Mouse (Mus musculus): ENCODE measurements around the gene Zfp184. TPM values are rescaled to one million over a fixed set of nuclear protein-coding genes. Genes with fewer than 3 reads are reported as not detected.
A peak's percentile ranks its signal among the peaks of the same experiment; 100 is the strongest.

Gene Zfp184
- total RNA-seq, 4 experiments from 2014 or later = 0.46 to 1.0 (median 0.83) TPM

DNA sequence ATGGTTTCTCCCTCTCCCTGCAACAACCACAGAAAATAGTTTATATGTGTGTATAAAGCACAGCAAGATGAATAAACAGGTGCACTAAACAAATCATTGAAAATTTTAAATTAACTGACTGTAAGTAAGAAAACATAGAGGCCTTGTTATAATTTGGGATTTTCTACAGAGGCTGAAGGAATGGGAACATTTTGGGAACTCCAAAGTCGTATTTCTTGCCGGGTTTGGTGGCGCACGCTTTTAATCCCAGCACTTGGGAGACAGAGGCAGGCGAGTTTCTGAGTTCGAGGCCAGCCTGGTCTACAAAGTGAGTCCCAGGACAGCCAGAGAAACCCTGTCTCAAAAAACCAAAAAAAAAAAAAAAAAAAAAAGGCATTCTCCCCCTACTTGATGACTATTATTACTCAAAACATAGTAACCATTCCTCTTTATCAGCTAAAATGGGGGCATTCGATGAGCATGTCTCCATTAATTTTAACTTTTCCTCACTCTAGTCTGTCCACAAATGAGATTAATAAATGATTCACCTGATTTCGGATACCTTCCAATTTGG lies 24.1 kb upstream of the Zfp184 start:
- no peak for DNase-seq (ENCODE audit: low spot score)

DNA sequence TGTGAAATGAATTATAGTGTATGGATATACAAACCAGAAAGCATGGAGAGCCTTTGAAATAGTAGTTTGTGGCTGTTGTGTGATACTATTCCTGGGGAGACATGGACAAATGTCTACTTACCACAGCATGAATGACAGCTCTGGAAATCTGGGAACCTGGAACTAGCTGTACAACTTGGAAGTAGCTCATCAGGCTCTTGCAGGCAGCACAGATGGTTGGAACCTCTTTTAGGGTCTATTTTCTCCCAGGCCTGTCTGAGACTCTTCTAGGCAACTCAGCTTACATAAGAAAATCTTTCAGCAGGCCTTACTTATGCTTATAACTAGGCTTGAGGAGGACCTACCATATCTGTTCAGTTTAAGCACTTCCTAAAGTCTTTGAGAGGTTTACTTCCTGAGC lies 21.5 kb upstream of the Zfp184 start:
- DNase-seq (ENCODE audit: low spot score) = no peak

DNA sequence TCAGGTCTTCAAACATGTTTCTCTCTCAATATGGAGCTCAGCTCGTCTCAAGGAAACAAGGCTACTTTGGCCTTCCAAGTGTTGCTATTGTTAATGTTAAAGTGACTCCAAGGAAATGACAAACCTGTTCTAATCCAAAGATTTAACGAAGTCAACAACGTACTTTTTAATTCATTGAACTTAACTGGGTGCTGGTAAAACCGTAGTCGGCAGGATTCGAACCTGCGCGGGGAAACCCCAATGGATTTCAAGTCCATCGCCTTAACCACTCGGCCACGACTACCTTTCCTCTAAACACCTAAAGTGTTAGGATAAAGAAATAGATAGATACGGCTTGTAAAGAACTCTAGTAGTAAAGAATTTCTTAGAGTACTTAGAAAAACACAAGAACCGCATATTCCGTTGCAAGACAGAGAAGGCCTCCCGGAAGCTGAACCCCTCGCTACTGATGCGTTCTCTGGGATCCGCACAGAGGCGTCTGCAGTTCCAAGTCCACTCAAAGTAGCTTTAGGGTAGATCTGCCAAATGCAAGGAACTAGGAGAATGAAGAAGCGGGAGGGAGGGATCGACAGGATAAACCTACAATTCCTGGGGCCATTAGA lies 20.1 kb upstream of the Zfp184 start:
- no peak for DNase-seq (ENCODE audit: low spot score)

DNA sequence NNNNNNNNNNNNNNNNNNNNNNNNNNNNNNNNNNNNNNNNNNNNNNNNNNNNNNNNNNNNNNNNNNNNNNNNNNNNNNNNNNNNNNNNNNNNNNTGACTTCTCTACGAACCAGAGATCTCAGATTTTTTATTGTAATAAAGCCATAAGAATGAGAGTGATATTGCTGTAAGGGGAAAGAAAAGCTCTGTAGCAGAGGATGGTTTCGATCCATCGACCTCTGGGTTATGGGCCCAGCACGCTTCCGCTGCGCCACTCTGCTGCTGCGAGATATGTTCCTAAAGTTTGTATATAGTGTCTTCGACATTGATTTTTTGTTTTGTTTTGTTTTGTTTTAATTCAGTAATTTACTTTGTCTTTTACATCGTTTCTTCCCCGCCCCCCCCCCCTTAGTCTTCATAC lies 13.9 kb upstream of the Zfp184 start:
- DNase-seq (ENCODE audit: low spot score) = no peak

DNA sequence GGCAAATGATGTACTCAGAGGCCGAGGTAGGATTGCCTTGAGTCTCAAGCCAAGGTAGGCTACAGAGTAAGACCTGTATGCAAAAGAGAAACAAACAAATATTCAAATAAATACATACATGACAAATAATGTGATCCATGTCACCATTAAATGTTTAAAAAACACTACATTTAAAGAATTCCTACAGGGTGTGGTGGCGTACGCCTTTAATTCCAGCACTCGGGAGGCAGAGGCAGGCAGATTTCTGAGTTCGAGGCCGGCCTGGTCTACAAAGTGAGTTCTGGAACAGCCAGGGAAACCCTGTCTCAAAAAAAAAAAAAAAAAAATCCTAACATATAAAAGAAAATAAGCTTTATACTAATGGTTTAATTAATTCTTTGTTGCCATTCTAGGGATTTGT lies 13.2 kb upstream of the Zfp184 start:
- DNase-seq (ENCODE audit: low spot score) = no peak

DNA sequence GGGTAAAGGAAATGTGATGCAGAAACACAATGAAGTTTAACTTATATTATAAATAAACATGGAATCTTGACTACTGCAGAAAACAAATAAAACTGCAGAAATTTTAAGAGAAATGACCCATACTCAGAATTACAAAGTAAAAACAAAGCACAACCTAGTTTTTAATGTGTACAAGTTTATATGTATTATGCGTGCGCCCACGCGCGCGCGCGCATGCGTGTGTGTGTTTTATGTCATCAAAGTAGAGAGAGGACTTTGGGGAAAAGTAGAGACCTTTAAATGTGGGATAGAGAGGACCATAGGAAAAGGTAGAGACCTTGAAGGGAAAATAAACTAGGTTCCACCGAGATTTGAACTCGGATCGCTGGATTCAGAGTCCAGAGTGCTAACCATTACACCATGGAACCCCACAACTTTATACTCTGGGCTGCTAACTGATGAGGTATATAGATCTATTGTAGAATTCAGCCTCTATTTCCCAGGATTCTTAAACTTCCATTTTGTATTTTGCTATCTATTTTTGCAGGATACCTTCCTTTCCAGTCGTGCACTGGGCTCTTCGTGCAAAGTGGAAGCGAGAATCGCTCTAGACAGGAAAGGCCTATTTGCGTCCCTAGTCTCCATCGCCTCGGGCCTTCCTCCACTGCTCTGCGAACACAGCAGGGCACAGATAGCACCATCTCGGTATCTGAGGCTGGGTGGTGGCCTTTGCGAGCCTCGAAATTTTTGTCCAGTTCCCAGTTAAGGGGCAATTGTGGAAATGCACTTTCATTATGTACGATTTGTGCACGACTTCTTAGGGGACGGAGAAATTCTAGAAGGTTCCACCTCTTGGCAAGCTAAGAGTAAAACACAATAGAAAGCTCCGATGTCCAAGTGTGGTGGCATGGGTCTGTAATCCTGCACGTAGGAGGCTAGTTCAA lies 11.0 kb upstream of the Zfp184 start:
- peak; percentile 54 for DNase-seq (ENCODE audit: low spot score)

DNA sequence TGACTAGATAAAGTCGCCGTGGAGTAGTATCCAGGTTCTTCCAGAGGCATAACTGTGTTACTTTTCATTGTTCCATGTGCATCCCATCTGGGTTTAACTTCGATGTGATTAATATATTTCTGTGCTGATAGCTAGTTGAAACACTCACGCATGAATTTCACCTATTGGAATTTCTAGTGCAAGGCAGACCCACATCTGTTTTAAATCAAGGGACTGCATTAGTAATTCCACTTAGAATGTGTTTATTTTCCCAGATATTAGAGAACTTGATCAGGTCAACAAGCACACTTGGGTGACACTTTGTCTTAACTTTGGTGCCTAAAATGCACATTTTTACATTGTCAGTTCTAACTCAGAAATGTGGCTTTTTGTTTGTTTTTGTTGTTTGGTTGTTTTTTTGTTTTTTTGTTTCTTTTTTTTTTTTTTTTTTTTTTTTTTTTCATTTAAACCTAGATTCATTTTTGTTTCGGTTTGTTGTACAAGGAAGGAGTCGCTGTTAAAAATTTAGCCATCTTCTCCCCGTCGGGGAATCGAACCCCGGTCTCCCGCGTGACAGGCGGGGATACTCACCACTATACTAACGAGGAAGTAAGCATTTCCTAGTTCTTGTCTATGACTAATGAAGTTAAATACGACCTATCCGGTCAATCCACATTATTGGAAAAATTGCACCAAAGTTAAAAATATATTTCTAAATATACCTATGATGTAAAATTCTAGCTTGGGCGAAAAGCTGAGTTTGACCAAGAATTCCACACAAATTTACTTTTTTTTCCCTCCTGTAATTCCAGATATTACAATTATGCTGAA lies 9.7 kb upstream of the Zfp184 start:
- peak; percentile 80 for DNase-seq (ENCODE audit: low spot score)

DNA sequence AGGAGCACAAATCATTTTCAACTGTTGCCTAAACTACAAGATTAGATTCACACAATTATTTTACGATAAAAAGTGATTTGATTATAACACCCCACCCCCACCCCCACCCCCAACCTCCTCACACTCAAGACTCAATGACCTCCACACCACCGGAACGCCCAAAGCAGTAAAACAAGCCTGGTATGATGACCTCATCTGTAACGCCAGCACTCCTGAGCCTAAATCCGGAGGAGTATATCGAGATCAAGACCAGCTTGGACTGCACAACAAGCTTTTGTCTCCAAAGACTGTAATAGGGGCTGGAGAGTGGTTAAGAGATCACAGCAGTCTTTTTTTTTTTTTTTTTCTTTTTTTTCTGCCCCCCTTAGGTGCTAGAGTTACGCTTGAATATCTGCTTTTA lies 9.1 kb upstream of the Zfp184 start:
- no peak for DNase-seq (ENCODE audit: low spot score)

DNA sequence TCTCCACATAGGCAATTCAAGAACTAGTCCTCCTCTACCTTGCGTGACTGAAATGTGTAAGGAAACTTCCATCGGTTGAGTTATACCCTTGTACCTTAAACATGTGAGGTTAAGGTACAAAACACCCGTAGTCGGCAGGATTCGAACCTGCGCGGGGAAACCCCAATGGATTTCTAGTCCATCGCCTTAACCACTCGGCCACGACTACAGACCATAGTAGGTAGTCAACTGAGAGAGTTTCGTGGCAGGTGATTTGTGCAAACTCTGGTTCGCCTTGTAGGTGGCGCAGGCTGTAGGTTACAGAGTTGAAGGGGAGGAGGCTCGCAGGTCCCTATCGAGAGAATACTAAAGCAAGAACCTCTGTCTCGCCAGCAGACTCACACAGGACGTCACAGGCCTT lies 7.9 kb upstream of the Zfp184 start:
- peak; percentile 63 for DNase-seq (ENCODE audit: low spot score)

DNA sequence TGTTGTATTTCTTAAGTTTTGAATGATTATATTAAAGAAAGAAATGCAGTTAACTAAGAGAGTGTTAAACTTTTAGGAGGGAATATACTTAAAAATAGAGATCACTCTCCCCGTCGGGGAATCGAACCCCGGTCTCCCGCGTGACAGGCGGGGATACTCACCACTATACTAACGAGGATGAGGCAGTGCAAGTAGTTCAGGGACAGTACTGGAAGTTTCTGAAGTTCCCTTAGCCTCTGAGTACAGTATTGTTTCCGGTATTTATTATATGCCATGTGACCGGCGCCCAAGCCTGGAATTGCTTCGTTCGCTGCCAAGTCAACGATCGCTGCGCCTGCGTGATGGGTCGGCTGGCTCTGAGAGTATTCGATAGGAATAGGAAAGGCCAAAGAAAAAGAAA lies 4.7 kb upstream of the Zfp184 start:
- peak; percentile 97 for DNase-seq (ENCODE audit: low spot score)

DNA sequence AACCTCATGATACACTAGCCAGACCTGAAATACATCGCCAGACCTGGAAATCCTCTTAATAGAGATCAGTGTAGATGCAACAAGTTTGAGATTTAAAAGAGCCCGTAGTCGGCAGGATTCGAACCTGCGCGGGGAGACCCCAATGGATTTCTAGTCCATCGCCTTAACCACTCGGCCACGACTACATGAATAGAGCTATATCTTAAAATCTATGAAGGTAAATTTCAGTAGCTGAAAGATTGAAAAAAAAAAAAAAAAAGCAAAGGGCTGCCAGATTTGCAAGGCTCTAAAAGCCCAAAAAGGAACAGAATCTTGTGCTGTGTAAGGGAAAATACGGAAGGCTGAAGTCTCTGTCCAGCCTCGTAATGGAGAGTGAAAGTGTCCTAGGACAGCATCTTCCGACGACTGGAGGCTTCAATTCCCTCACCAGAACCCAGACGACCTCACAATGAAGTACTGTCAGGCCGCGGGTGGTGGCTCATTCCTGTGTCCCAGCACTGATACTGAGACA lies 4.0 kb upstream of the Zfp184 start:
- peak; percentile 89 for DNase-seq (ENCODE audit: low spot score)

DNA sequence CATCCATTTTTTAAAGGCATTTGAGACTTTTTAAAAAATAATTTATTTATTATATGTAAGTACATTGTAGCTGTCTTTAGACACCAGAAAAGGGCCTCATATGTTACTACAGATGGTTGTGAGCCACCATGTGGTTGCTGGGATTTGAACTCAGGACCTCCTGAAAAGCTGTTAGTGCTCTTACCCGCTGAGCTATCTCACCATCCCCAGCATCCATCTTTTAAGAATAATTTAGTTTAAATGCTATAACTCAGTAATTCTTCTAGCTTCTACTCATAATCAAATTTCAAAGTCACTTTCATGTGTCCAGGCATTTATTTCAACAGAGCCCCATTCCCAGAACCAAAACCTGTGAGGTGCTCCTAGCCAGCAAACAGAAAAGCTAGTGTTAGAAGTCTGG lies 1.2 kb upstream of the Zfp184 start:
- no peak for DNase-seq (ENCODE audit: low spot score)

DNA sequence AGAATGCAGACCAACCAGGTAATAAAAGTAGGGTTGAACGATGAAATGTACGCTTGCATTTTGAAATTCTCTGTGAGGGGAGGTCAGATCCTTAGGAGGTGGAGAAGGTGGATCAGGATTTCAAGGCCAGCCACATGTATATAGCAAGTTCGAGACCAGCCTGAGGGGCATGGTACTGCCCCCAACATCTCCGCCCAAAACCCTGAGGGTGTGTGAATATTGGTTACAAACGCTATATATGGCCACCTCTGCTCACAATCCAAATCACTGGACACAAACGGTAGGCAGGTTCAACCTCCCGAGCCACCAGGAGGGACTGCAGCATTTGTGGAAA lies 335 bp upstream of the Zfp184 start:
- no peak for DNase-seq (ENCODE audit: low spot score)

DNA sequence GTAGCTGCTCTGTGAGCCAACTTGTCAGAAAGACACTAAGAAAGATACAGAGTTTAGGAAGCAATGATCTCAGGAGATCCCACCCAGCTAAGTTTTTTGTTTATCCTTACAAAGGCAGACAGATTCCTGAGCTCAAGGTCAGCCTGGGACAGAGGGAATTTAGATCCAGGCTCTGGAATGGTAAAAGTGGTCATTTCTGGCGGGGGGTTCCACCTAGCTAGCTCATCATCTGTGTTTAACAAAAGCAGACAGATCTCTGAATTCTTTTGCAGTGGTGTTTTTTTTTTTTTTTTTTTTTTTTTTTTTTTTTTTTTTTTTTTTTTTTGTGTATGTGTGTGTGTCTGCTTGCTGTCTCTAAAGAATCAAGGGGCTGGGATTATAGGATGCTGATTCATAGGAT lies 24.4 kb downstream of the Zfp184 start:
- DNase-seq (ENCODE audit: low spot score) = no peak

DNA sequence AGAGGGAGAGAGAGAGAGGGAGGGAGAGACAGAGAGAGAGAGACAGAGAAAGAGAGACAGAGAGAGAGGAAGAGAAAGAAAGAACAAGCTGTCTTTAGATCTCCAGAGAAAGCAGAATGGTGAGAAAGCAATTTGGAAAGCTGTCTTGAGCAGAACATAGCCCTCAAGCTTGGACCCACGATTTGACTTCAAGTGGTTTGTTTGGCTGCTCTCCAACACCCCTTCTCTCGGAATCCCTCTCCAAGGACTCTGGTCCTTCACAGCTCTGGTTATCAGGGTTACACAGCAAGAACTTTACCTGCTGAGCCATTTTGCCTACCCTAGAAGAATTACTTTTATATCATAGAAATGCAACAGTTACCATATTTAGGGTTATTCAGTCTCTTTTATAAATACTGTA lies 24.9 kb downstream of the Zfp184 start:
- DNase-seq (ENCODE audit: low spot score) = no peak

DNA sequence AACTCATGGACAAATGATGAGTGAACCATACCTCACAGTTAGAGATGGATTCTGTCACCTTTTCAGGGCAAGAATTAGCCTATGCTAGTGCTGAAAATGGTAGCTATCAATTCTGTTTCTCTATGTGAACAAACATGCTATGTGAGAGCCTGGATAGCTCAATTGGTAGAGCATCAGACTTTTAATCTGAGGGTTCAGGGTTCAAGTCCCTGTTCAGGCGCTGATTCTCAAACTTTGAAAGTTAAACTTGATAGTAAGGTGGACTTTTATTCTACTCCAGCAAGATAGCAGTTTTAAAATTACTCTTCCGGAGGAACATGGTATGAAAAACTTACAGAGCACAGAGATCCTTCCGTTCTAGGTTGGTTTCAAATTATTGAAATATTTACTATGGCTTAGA lies 26.7 kb downstream of the Zfp184 start:
- no peak for DNase-seq (ENCODE audit: low spot score)

DNA sequence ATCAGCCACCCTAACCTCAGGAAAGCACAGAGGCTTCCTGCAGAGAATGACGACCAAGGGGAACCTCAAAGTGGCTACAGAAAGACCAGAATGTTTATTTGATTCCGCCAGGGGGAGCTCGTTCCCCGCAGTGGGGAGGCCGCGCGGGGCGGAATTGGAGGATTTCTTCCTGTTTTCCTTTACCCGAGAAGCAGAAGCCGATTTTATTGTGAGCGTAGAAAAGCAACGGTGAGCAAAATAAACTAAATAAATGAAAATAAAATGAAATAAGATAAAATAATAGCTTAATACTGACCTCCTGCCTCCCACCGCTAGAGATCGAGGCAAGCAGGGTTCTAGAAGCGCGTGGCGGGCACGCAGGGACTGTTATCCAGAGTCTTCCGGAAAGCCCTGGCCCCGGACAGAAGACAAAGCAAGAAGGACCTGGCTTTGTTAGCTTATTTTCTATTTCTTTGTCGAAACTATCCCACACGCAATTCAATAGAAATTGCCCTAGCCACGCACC lies 29.4 kb downstream of the Zfp184 start:
- DNase-seq (ENCODE audit: low spot score) = peak; percentile 93

DNA sequence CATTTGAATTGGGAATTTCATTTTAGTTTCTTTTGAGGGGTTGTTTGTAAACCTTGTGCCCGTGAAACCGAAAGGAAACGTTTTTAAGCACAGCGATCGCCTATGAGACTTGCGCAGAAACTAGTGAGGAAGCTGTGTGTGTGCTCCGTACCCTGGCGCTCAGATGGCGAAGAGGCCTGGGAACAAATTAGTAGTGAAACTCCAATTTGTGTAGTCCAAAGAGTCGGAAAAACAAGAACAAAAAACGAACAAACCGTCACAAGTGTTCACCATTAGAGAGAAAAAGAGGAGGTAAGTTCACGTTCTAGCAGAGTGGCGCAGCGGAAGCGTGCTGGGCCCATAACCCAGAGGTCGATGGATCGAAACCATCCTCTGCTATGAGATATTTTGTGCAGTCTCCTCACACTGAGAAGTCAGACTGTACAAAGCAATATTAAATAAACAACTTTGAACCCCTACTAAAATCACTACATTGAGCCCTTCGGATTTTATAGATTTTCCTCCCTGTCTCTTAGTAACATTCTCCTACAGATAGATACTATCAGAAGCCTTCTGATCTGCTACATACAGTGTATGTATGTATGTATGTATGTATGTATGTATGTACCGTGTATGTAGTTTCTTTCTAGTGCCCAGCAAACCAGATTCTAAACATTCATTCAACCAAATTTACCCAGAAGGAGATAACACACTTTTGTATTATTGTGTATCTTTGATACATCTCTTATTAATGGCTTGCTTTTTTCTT lies 30.0 kb downstream of the Zfp184 start:
- peak; percentile 86 for DNase-seq (ENCODE audit: low spot score)

DNA sequence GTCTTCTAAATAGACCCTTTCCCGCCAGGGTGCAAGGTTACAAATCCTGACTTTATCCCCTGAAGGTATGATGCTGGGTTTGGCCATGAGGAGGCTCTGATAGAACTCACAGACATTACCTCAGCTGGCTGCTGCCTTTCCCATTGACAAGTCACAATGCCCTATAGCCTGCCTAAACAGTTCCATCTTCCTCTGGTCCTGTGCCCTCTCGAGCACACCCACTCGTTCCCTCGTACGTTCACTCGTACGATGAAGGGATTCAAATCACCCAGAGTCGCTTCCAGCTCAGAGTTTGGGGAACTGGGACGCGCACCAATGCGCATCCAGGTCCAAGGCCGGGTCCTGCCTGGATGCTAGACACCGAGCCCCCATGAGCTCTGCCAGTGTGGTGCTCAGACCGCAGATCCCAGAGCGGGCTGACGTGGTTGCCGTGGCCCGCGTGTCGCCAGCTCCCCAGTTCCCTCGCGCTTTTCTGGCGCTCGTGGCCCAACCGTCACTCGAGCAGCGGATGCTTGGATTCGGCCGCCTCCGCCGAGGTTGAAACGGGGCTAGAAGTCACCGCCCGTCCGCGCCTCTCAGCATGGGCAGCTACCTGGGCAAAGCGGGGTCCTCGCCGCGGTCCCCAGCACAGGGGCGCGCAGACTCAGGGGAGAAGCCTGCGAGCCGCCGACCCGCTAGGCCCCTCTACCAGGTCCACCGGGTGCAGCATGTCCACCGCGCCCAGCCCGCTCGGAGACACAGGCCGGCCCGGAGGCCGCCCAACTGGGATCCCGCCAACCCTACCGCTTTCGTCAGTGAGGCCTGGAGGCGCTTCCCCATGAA lies 36.3 kb downstream of the Zfp184 start, which contains the start of gene Pom121l2:
Pom121l2 (plus strand) TSS at position 214 of the 822 bp plus-strand sequence.
- no peak for DNase-seq (ENCODE audit: low spot score)

DNA sequence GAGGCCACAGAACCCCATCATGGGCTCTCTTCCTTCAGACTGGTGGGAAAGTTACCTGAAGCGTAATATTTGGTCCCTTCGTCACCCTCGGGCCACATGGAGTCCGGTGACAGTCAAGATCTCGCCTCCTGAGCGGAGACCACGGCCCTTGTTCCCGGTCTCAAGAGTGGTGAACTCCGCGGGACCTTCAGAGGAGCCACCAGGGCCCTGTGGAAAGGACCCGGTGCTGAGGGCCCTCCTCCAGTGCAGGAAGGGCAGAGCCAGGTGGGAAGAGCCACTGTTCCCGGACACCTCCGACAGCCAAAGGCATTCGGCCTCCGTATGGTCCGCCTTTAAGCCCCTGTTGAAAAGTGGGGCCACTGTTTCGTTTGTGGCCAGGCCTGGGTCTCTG lies 36.9 kb downstream of the Zfp184 start:
- no peak for DNase-seq (ENCODE audit: low spot score)
